Mouse (Mus musculus) limb, embryonic 10.5 days (tissue): ENCODE data around the gene Hoxb6. TPM values are rescaled to one million over a fixed set of nuclear protein-coding genes. Genes with fewer than 3 reads are reported as not detected.

ENCODE experiments used
- DNase-seq: peaks from one replicate; pipeline ENCODE4 v3.0.0-alpha.2; 2017; ENCODE audit warnings: low spot score
- H3K27ac ChIP-seq: fragments of 300-500 bp; sonication (generic); 2 replicates; pipeline ENCODE4 v1.5.1; 2016; ENCODE audit warnings: mild to moderate bottlenecking
- H3K27me3 ChIP-seq: fragments of 300-500 bp; sonication (generic); 2 replicates; pipeline ENCODE4 v1.6.1; 2016; ENCODE audit warnings: low read depth, mild to moderate bottlenecking; ENCODE audit not compliant: poor library complexity, severe bottlenecking
- H3K36me3 ChIP-seq: fragments of 300-500 bp; sonication (generic); 2 replicates; pipeline ENCODE4 v1.6.1; 2016; ENCODE audit warnings: mild to moderate bottlenecking, moderate library complexity
- H3K4me1 ChIP-seq: fragments of 300-500 bp; sonication (generic); 2 replicates; pipeline ENCODE4 v1.6.1; 2016
- H3K4me3 ChIP-seq: fragments of 300-500 bp; sonication (generic); 2 replicates; pipeline ENCODE4 v1.5.1; 2016; ENCODE audit warnings: mild to moderate bottlenecking, moderate library complexity
- H3K9me3 ChIP-seq: fragments of 300-500 bp; sonication (generic); replicated peaks from 2 replicates; pipeline ENCODE4 v1.6.1; 2016; ENCODE audit warnings: mild to moderate bottlenecking
- WGBS: fragments of 180-500 bp; shearing (Covaris S2); methylation state at CpG from one replicate; pipeline ENCODE4 v1.1.7; 2016; 5-methylcytosine and 5-hydroxymethylcytosine counted together
- polyA plus RNA-seq: library from polyadenylated mRNA; unstranded; fragments of >200 nt; fragmentation: Nextera tagmentation; extraction: Ambion mirVana; gene quantifications from 2 replicates; pipeline ENCODE4 v1.2.1, GENCODE M21; 2016

Hoxb6 gene
- polyA plus RNA-seq, 1 experiment from 2014 or later, result 6.1 TPM

- Histone ChIP-seq H3K4me1 (peaks cover 97% of the 10 kb centered on the region), H3K27me3 (peaks cover 100% of the 10 kb centered on the region), H3K27ac (peak overlapping the region; percentile 68), H3K9me3 (no peaks in the 10 kb centered on the region), H3K4me3 (peak overlapping the region; percentile 31), H3K36me3 (peaks cover 3% of the 10 kb centered on the region; the same call in 1 of the 2 replicates)
- no peak for DNase-seq
- WGBS, result 1% methylated on average over 15 of the region's 15 CpGs
Observed at GRCm38 (mm10) chr11:96301837-96302236, 9.6 kb downstream of the Hoxb6 start.

DNA sequence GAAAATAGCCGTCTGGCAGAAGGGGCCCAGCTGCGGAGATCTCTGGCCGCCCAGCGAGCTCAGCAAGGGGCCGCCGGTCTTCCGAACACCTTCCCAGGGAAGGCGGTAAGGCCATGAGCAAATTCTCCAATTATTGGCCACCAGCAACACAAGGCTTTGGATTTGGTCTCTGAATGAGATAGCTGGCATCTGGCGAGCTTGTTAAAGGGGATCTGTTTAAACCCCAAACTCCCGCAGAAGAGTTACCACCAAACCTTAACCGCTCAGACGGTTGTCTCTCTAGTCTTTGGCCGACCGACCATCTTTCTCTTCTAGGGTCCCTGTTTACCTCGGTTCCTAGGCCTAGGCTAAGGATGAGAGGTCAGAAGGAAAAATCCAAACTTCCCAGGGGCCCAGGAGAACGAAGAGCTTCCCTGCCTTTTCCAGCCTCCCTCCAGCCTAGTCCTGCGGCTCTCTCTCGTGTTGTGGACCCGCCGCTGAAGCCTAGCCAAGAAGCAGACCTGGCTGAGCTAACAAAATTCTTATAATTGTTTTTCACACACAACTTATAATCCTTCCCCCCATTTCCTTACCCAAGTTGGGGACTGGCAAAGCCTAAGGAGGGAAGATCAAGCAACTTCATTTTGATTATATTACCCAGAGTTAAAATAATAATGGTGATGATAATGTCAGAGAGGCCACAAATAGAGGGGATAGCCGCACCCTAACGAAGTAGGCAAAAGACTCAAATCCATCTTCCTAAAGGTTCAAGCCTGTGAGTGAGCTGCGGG is 10.3 kb downstream of the Hoxb6 start:
- peaks cover 98% of the 10 kb centered on the region for H3K4me1 ChIP-seq
- 4% methylated on average over 23 of the region's 23 CpGs for WGBS
- H3K9me3 ChIP-seq, result no peaks in the 10 kb centered on the region
- peak overlapping the region; percentile 55 for H3K4me3 ChIP-seq
- peaks cover 3% of the 10 kb centered on the region; the same call in 1 of the 2 replicates for H3K36me3 ChIP-seq
- peak overlapping the region; percentile 68 for H3K27ac ChIP-seq
- peaks cover 100% of the 10 kb centered on the region for H3K27me3 ChIP-seq
- no peak for DNase-seq

- Histone ChIP-seq H3K27me3 (peaks cover 100% of the 10 kb centered on the region), H3K36me3 (peaks cover 3% of the 10 kb centered on the region; the same call in 1 of the 2 replicates), H3K4me3 (peak within 1 kb of the TSS; percentile 55), H3K9me3 (no peaks in the 10 kb centered on the region), H3K27ac (peak within 1 kb of the TSS; percentile 85), H3K4me1 (peaks cover 98% of the 10 kb centered on the region)
- DNase-seq, result peak; percentile 93
- WGBS, result under 1% methylated on average over 69 of the region's 69 CpGs
Observed at GRCm38 (mm10) chr11:96303151-96304099, 11.1 kb downstream of the Hoxb6 start, which contains the start of gene Hoxb5. Gene Hoxb5, plus strand, starts transcription at chr11:96303336.

- Histone ChIP-seq H3K9me3 (no peaks in the 10 kb centered on the region), H3K4me1 (peaks cover 98% of the 10 kb centered on the region), H3K36me3 (peaks cover 3% of the 10 kb centered on the region; the same call in 1 of the 2 replicates), H3K4me3 (peak overlapping the region; percentile 55), H3K27ac (peak overlapping the region; percentile 85), H3K27me3 (peaks cover 100% of the 10 kb centered on the region)
- no peak for DNase-seq
- under 1% methylated on average over 38 of the region's 38 CpGs for WGBS
Observed at GRCm38 (mm10) chr11:96304381-96305195, 12.3 kb downstream of the Hoxb6 start.

DNA sequence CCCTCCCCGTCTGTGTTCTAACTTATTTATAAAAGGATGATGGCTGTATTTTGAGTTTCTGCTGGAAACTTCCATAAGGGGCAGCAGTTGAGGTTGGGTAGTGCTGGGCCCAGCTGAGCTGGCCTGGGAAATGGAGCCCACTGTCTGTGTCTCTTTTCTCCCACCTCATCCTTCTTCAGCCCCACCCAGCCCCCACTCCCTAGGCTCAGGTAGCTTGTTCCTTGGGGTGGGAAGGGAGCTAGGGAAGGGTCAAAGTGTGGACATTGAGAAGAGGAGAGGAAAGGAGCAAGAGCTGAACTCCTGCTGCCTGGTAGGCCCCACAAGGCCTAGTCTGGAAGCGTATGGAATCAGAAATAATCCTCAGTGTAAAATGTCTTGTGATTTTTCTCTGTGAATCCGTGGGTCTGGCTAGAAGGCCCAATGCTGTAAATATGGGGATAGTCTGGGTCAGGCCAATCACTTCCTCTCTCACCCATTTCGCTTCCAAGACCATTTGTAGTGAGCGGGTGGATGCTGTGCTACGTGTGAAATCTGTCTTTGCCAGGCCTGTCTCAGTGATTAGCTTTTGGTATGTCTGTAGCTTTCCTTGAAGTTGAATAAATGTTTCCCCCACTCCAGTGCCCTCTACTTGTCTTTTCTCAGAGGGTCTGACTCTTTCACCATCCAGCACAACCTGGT is 13.4 kb downstream of the Hoxb6 start:
- 10% methylated on average over 6 of the region's 6 CpGs for WGBS
- no peak for DNase-seq
- Histone ChIP-seq H3K27ac (peak overlapping the region; percentile 85), H3K36me3 (peaks cover 3% of the 10 kb centered on the region; the same call in 1 of the 2 replicates), H3K4me1 (peaks cover 98% of the 10 kb centered on the region), H3K9me3 (no peaks in the 10 kb centered on the region), H3K4me3 (peak overlapping the region; percentile 55), H3K27me3 (peaks cover 100% of the 10 kb centered on the region)

DNA sequence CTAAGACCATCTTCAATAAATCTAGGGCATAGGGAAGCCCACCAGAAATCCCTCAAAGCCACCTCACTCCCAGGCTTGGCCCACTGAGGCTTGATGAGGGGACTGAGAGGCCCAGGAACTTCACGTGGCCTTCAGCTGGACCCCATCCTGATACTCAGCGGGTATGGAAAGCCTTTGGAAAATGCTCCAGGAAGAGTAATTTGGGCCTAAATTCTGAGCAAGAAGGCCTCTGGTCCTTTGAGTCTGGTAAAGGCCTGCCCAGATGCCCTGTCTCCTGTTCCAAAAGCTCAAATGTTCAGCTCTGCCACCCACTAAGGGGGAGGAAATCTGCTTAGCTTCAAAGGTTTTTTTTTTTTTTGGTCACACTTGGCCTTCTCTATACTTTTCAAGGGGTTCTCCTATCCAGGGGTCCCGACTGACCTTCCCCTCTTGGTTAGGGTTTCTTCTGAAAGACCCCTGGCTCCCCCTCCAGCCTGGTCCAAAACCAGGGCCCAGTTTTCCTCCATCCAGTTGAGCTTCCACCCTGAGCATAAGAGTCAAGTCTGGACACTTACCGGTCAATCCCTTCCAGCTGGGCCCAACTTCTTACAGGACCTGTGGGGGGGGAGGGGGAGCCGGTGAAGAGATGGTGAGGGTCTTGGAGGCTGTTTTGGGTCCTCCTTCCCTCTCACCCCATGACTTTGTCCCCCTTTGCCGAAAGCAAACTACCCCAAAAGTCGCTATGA is 14.1 kb downstream of the Hoxb6 start:
- H3K4me3 ChIP-seq, result peak overlapping the region; percentile 55
- no peaks in the 10 kb centered on the region; the same call in 1 of the 2 replicates for H3K36me3 ChIP-seq
- H3K27me3 ChIP-seq, result peaks cover 100% of the 10 kb centered on the region
- peaks cover 99% of the 10 kb centered on the region for H3K4me1 ChIP-seq
- H3K27ac ChIP-seq, result peak overlapping the region; percentile 85
- DNase-seq, result peak; percentile 65
- H3K9me3 ChIP-seq, result no peaks in the 10 kb centered on the region
- under 1% methylated on average over 7 of the region's 7 CpGs for WGBS

- H3K9me3 ChIP-seq, result no peaks in the 10 kb centered on the region
- no peaks in the 10 kb centered on the region; the same call in 1 of the 2 replicates for H3K36me3 ChIP-seq
- under 1% methylated on average over 13 of the region's 13 CpGs for WGBS
- H3K27me3 ChIP-seq, result peaks cover 100% of the 10 kb centered on the region
- peaks cover 99% of the 10 kb centered on the region for H3K4me1 ChIP-seq
- peak overlapping the region; percentile 85 for H3K27ac ChIP-seq
- DNase-seq, result peak; percentile 60
- peak overlapping the region; percentile 55 for H3K4me3 ChIP-seq
Observed at GRCm38 (mm10) chr11:96306908-96307269, 14.6 kb downstream of the Hoxb6 start.

DNA sequence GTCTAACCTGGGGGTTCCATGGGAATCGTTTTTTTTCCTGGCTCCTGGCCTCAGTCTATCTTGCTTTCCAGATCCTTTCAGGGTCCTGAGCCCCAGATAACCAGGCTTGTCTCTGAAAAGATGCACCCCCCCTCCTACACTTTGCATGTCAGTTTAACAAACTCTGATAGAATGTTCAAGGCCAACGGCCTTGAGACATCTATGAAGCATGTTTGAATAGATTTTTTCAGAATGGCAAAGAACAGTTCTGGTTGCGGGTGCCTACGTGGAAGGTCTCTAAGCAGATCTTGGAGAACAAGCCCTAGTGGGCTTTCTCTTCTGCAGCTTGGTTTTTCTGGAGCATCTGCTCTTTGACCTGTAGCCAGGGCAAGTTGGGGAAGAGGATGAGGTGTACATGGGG is 16.5 kb downstream of the Hoxb6 start:
- Histone ChIP-seq H3K9me3 (no peaks in the 10 kb centered on the region), H3K36me3 (no peaks in the 10 kb centered on the region), H3K27me3 (peaks cover 100% of the 10 kb centered on the region), H3K27ac (peak overlapping the region; percentile 88), H3K4me3 (peak overlapping the region; percentile 55), H3K4me1 (peaks cover 99% of the 10 kb centered on the region)
- 7% methylated on average over 4 of the region's 4 CpGs for WGBS
- no peak for DNase-seq

- Histone ChIP-seq H3K36me3 (no peaks in the 10 kb centered on the region), H3K9me3 (no peaks in the 10 kb centered on the region), H3K27ac (peak overlapping the region; percentile 88), H3K4me3 (peak overlapping the region; percentile 55), H3K27me3 (peaks cover 100% of the 10 kb centered on the region), H3K4me1 (peaks cover 99% of the 10 kb centered on the region)
- peak; percentile 45 for DNase-seq
- 10% methylated on average over 4 of the region's 4 CpGs for WGBS
Observed at GRCm38 (mm10) chr11:96309288-96309687, 17.0 kb downstream of the Hoxb6 start.

DNA sequence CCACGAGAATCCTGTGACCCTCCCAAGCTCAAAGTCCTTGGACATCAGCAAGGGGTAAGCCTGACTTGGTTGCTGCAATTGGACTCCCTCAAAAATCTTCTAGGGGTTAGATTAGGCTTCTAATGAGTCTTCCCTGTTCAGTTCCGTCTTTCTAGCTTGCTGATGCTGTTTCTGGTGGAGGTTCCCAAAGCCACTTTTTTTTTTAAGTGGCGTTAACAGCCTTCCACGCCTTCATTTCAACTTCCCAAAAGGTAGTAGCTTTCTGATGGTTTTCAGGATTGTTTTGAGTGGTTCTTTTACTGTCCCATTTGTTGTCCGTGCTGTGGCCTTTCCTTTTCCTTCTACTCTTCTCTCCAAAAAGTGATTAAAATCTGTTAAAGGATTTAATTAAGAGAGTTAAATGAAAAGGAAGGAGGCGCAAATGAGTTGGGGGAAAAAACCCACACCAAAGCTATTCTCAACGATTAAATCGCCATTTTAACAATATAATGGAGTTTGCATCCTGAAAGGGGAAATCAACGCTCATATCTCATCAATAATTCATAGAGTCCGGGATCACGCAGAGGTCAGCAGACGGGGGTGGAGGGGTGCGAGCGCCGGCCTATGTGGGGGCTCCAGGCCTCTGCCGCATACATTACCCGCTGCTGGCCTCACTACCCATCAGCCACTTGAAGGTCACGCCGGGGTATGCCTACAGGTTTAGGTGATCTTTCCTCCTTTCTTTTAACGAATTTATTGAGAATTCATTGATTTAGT is 18.1 kb downstream of the Hoxb6 start:
- H3K4me1 ChIP-seq, result peaks cover 99% of the 10 kb centered on the region
- peak overlapping the region; percentile 55 for H3K4me3 ChIP-seq
- DNase-seq, result peak; percentile 54

DNA sequence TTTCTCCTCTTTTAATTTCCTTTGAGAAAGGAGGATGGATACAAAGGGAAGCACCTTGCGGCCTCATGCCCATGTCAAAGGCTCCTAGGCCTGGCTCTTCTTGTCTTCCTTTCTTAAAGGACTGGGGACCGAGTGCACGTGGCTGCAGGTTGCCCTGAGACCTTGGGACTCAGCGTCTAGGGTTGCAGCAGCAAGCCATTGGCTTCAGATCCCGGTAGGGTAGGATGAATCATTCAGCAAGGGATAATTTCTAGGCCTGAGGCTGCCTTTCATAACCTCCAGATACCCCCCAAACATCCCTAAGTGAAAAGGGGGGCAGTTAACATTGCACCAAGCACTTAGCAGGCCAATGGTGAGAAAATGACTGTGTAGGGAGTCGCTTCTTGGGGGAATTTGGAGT is 18.8 kb downstream of the Hoxb6 start:
- WGBS, result 3% methylated on average over 6 of the region's 6 CpGs
- peak overlapping the region; percentile 55 for H3K4me3 ChIP-seq

More for the DNA sequence above, 18.1 kb downstream of the Hoxb6 start:
- H3K36me3 ChIP-seq, result no peaks in the 10 kb centered on the region
- no peaks in the 10 kb centered on the region for H3K9me3 ChIP-seq
- H3K27ac ChIP-seq, result peak overlapping the region; percentile 88
- WGBS, result 3% methylated on average over 20 of the region's 20 CpGs
- H3K27me3 ChIP-seq, result peaks cover 99% of the 10 kb centered on the region

More for the DNA sequence above, 18.8 kb downstream of the Hoxb6 start:
- Histone ChIP-seq H3K4me1 (peaks cover 99% of the 10 kb centered on the region), H3K27ac (peak overlapping the region; percentile 88), H3K27me3 (peaks cover 99% of the 10 kb centered on the region), H3K9me3 (no peaks in the 10 kb centered on the region), H3K36me3 (no peaks in the 10 kb centered on the region)
- DNase-seq, result peak; percentile 47
